Mouse (Mus musculus) frontal cortex, postnatal 25 days (tissue): Measurements from ENCODE around the gene Dnajc4.

ENCODE experiments used
- DNase-seq, 2 experiments: peaks; one replicate each; pipeline ENCODE4 v3.0.0; 2022; ENCODE audit warnings: low spot score in 2 of 2

Gene Dnajc4

GRCm38 (mm10) chr19:6975537-6976521 lies 16.5 kb downstream of the Dnajc4 start, which contains the start of gene Plcb3:
Plcb3 (minus strand) TSS chr19:6976470.
- no peak for DNase-seq

GRCm38 (mm10) chr19:6974211-6975205 lies 17.9 kb downstream of the Dnajc4 start, which contains the start of gene Ppp1r14b:
Ppp1r14b (plus strand) TSS chr19:6974968.
- peak; percentile 58 to 59 for DNase-seq

GRCm38 (mm10) chr19:6973581-6974190 lies 18.7 kb downstream of the Dnajc4 start:
- no peak for DNase-seq

GRCm38 (mm10) chr19:6972247-6972917 lies 20.0 kb downstream of the Dnajc4 start:
- no peak for DNase-seq

GRCm38 (mm10) chr19:6971644-6972043 lies 20.7 kb downstream of the Dnajc4 start:
- DNase-seq = no peak

GRCm38 (mm10) chr19:6970460-6971085 lies 21.8 kb downstream of the Dnajc4 start:
- no peak for DNase-seq

GRCm38 (mm10) chr19:6969665-6970381 lies 22.5 kb downstream of the Dnajc4 start:
- no peak for DNase-seq

GRCm38 (mm10) chr19:6969291-6969664 lies 23.1 kb downstream of the Dnajc4 start:
- DNase-seq = no peak

GRCm38 (mm10) chr19:6968491-6969271 lies 23.7 kb downstream of the Dnajc4 start:
- no peak for DNase-seq

GRCm38 (mm10) chr19:6956461-6956860 lies 35.9 kb downstream of the Dnajc4 start:
- no peak for DNase-seq

GRCm38 (mm10) chr19:6955424-6955823 lies 36.9 kb downstream of the Dnajc4 start:
- no peak for DNase-seq

- DNase-seq = no peak
These were observed 38.3 kb downstream of the Dnajc4 start for GRCm38 (mm10) chr19:6954046-6954445.

GRCm38 (mm10) chr19:6952712-6953037 lies 39.7 kb downstream of the Dnajc4 start:
- no peak for DNase-seq

- peak; percentile 50 to 53 for DNase-seq
These were observed 40.2 kb downstream of the Dnajc4 start for GRCm38 (mm10) chr19:6951994-6952711.

GRCm38 (mm10) chr19:6951381-6951968 lies 40.9 kb downstream of the Dnajc4 start:
- peak; percentile 80 to 82 for DNase-seq

- DNase-seq = peak; percentile 39 to 47
These were observed 41.7 kb downstream of the Dnajc4 start for GRCm38 (mm10) chr19:6950613-6951153.

- DNase-seq = no peak
These were observed 42.4 kb downstream of the Dnajc4 start for GRCm38 (mm10) chr19:6949951-6950350.

GRCm38 (mm10) chr19:6949532-6949931 lies 42.8 kb downstream of the Dnajc4 start:
- DNase-seq = no peak
